7 mouse cellular contexts compared by ENCODE assay signal in the genomic region with DNA sequence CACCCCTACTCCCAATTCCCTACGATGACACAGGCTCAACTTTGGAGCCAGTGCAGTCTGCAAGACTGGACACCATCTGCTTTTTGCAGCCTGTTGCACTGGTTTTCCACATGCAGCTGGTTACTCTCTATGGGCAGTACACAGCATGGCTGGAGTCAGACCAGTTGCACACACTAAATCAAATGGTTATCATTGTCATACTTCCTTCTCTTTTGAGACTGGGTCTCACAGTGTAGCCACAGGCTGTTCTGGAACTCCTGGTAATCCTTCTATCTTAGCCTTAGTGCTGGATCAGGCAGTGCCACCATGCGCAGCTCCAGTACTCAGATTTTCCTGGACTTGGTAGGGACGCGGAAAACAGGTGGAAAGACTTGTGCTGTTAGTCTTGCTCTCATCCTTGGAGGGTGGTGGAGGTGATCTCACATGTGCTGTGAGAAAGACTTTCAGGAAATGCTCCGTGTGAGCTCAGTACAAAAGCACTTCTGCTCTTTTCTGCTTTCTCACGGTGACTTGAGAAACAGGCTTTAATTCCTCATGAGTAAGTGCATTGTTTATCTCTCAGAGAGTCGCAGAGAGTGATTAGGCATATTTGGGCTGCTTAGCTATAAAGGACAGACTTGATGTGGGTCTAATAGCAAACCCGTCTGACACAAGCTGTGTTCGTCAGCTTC. TPM values are rescaled to one million over a fixed set of nuclear protein-coding genes. Genes with fewer than 3 reads are reported as not detected.
A peak's percentile ranks its signal among the peaks of the same experiment; 100 is the strongest.
DNase-seq lines count a peak whose midpoint lies in the region; ATAC-seq and TF ChIP-seq lines count a peak whose summit lies in the region.

No protein-coding gene starts in this region.

- ATAC-seq in neutrophil, adult 5-6 weeks (ENCODE audit: extremely low read depth, insufficient number of reproducible peaks, low FRiP score, poor library complexity, severe bottlenecking) = peak; percentile 50
- no peak for ATAC-seq in cerebellum, adult (ENCODE audit: insufficient number of reproducible peaks, low FRiP score, low TSS enrichment)

- peaks cover 54% of the 10 kb centered on the region for H3K4me1 ChIP-seq in E14TG2a.4 (replicated peaks; ENCODE audit: low read depth, low read length)
- peaks cover 18% of the 10 kb centered on the region for H3K4me1 ChIP-seq in forebrain, embryonic 10.5 days
- H3K4me1 ChIP-seq in liver, adult 2 months (ENCODE audit: control insufficient read depth, insufficient read depth, low read length) = peaks cover 12% of the 10 kb centered on the region

- intact Hi-C loops in left cerebral cortex, postnatal 4 days (cut with DNase I) = no loop called here

- peaks cover 9% of the 10 kb centered on the region; the same call in 1 of the 2 replicates for H3K79me2 ChIP-seq in liver, adult 2 months (ENCODE audit: control insufficient read depth, insufficient read depth, low read length)

- 25% methylated on average over 9 of the region's 9 CpGs for WGBS in forebrain, embryonic 10.5 days
- WGBS in liver, adult 2 months = 34% methylated on average over 9 of the region's 9 CpGs

- H3K27me3 ChIP-seq in E14TG2a.4 (ENCODE audit: insufficient read depth, low read length) = no peaks in the 10 kb centered on the region
- 0 out of 2 replicates have a peak, but pooled peaks cover 17% of the 10 kb centered on the region for H3K27me3 ChIP-seq in forebrain, embryonic 10.5 days (ENCODE audit: poor library complexity, severe bottlenecking)
- no peaks in the 10 kb centered on the region for H3K27me3 ChIP-seq in liver, adult 2 months (ENCODE audit: control insufficient read depth, insufficient read depth, low read length)

- H3K27ac ChIP-seq in forebrain, embryonic 10.5 days = peak overlapping the region; percentile 89
- peak overlapping the region; percentile 73 for H3K27ac ChIP-seq in liver, adult 2 months (replicated peaks; ENCODE audit: insufficient read depth, low read depth, low read length)

- peak overlapping the region; percentile 92 for H3K4me3 ChIP-seq in E14TG2a.4 (replicated peaks; ENCODE audit: low read length)
- peak overlapping the region; percentile 77 for H3K4me3 ChIP-seq in forebrain, embryonic 10.5 days
- H3K4me3 ChIP-seq in liver, adult 2 months (ENCODE audit: insufficient read depth, low read depth, low read length) = peak overlapping the region; percentile 80

- peak; percentile 52 for DNase-seq in A20 (ENCODE audit: low read depth, low spot score)
- no peak for DNase-seq in forebrain, embryonic 10.5 days (ENCODE audit: extremely low spot score, low spot score)
- DNase-seq in liver, adult 2 months (ENCODE audit: extremely low read depth, low read depth, low spot score) = no peak
- no peak for DNase-seq in left cerebral cortex, postnatal 4 days

- peaks cover 27% of the 10 kb centered on the region for H3K36me3 ChIP-seq in E14TG2a.4 (ENCODE audit: insufficient read depth, low read length)
- H3K36me3 ChIP-seq in forebrain, embryonic 10.5 days (replicated peaks) = peaks cover 22% of the 10 kb centered on the region
- H3K36me3 ChIP-seq in liver, adult 2 months (ENCODE audit: control insufficient read depth, insufficient read depth, low read length) = peaks cover 8% of the 10 kb centered on the region; the same call in 1 of the 2 replicates

- no peak for TF ChIP-seq POLR2A in liver, adult 2 months (IDR thresholded peaks at IDR 0.05; ENCODE audit: extremely low read depth, insufficient read depth, low read length)

- peak overlapping the region; percentile 77 for H3K9ac ChIP-seq in liver, adult 2 months (ENCODE audit: low read depth, low read length)

- TF ChIP-seq CTCF in E14TG2a.4 (conservative IDR thresholded peaks at IDR 0.05; ENCODE audit: low read length) = no peak
- TF ChIP-seq CTCF in liver, adult 2 months (IDR thresholded peaks at IDR 0.05; ENCODE audit: low read depth, low read length) = no peak

- H3K9me3 ChIP-seq in E14TG2a.4 (ENCODE audit: low read length) = no peaks in the 10 kb centered on the region
- H3K9me3 ChIP-seq in forebrain, embryonic 10.5 days = no peaks in the 10 kb centered on the region

RNA-seq across cellular contexts. Expression of a gene that starts 0.7 kb away (rescaled TPM):
- 335 and 368 TPM in 2 replicates for polyA plus RNA-seq in forebrain, embryonic 10.5 days (2016; fragmentation: Nextera tagmentation; extraction: Ambion mirVana)
- 160 and 195 TPM in 2 replicates for total RNA-seq in liver, adult 2 months (2014; rRNA removed)
- polyA plus RNA-seq in liver, adult 2 months (2012; rRNA removed) = 125 and 166 TPM in 2 replicates
- 1,594 and 1,707 TPM in 2 replicates for total RNA-seq in neutrophil, adult 5-6 weeks (2017)
- 100 to 1,000 TPM; 146 to 152 TPM for total RNA-seq in left cerebral cortex, postnatal 4 days (2021)

RNA-seq across cellular contexts. Expression of a gene that starts 21.2 kb away (rescaled TPM):
- 43.2 and 44.7 TPM in 2 replicates for polyA plus RNA-seq in forebrain, embryonic 10.5 days (2016; fragmentation: Nextera tagmentation; extraction: Ambion mirVana)
- 15.1 and 23.5 TPM in 2 replicates for total RNA-seq in liver, adult 2 months (2014; rRNA removed)
- polyA plus RNA-seq in liver, adult 2 months (2012; rRNA removed) = 34.9 and 36.2 TPM in 2 replicates
- 16.8 and 21.9 TPM in 2 replicates for total RNA-seq in neutrophil, adult 5-6 weeks (2017)
- total RNA-seq in left cerebral cortex, postnatal 4 days (2021) = 10 to 100 TPM; 43.1 to 44.6 TPM

RNA-seq across cellular contexts. Expression of a gene that starts 36.6 kb away (rescaled TPM):
- polyA plus RNA-seq in forebrain, embryonic 10.5 days (2016; fragmentation: Nextera tagmentation; extraction: Ambion mirVana) = 7.7 and 8.7 TPM in 2 replicates
- total RNA-seq in liver, adult 2 months (2014; rRNA removed) = 0.13 TPM in 1 of 2 replicates, not detected in the other
- 0.09 and 0.10 TPM in 2 replicates for polyA plus RNA-seq in liver, adult 2 months (2012; rRNA removed)
- 0.25 TPM in 1 of 2 replicates, not detected in the other for total RNA-seq in neutrophil, adult 5-6 weeks (2017)
- 100 to 1,000 TPM; 111 to 122 TPM for total RNA-seq in left cerebral cortex, postnatal 4 days (2021)

RNA-seq across cellular contexts. Expression of a gene that starts 45.0 kb away (rescaled TPM):
- 46.8 and 49.6 TPM in 2 replicates for polyA plus RNA-seq in forebrain, embryonic 10.5 days (2016; fragmentation: Nextera tagmentation; extraction: Ambion mirVana)
- 26.1 and 40.7 TPM in 2 replicates for total RNA-seq in liver, adult 2 months (2014; rRNA removed)
- 315 and 345 TPM in 2 replicates for polyA plus RNA-seq in liver, adult 2 months (2012; rRNA removed)
- 4.9 and 9.7 TPM in 2 replicates for total RNA-seq in neutrophil, adult 5-6 weeks (2017)
- 100 to 1,000 TPM; 196 to 217 TPM for total RNA-seq in left cerebral cortex, postnatal 4 days (2021)

RNA-seq across cellular contexts. Expression of a gene that starts 51.1 kb away (rescaled TPM):
- polyA plus RNA-seq in forebrain, embryonic 10.5 days (2016; fragmentation: Nextera tagmentation; extraction: Ambion mirVana) = 24.9 and 26.4 TPM in 2 replicates
- 0.37 and 0.94 TPM in 2 replicates for total RNA-seq in liver, adult 2 months (2014; rRNA removed)
- 3.8 and 4.7 TPM in 2 replicates for polyA plus RNA-seq in liver, adult 2 months (2012; rRNA removed)
- total RNA-seq in neutrophil, adult 5-6 weeks (2017) = 2.9 and 6.5 TPM in 2 replicates
- 1 to 10 TPM; 5.5 to 6.6 TPM for total RNA-seq in left cerebral cortex, postnatal 4 days (2021)

Comparison
In these comparisons a context has a peak if more than half of its experiments do, and no peak if none do; other contexts are left out.
1. RNA of a gene that starts 36.6 kb away (total RNA-seq): 111 to 122 TPM in left cerebral cortex, postnatal 4 days; 0.13 TPM in liver, adult 2 months and 0.25 TPM in neutrophil, adult 5-6 weeks; every median in the first group is over 10 times any median in the second.
2. Peak in every context shown above with its lines, with median percentiles within 50 percentile points of each other: H3K4me3 ChIP-seq.